Comparison of ENCODE assay signal across 7 mouse cellular contexts in the genomic region with DNA sequence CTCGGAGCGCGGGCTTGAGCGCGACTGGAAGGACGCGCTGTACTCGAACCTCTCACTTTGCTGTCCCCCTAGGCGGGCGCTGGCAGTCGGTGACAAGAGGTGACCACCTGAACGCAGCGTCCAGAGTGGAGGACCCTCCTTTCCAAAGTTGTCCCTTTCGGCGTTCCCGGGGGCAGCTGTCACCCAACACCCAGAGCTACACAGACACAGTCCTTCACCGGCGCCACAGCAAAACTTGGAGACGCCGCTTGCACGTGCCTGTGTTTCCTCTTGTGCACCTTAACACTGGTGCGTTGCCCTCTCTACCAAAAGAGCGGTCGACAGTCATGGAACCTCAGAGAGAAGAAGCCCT. TPM values are rescaled to one million over a fixed set of nuclear protein-coding genes. Genes with fewer than 3 reads are reported as not detected.
DNase-seq lines count a peak whose midpoint lies in the region; ATAC-seq and TF ChIP-seq lines count a peak whose summit lies in the region.

No protein-coding gene starts in this region.

- H3K4me3 ChIP-seq in spleen, adult 2 months (ENCODE audit: extremely low read depth, insufficient read depth, insufficient read length), result peak overlapping the region; percentile 93
- peak overlapping the region; percentile 85 for H3K4me3 ChIP-seq in forebrain, embryonic 12.5 days (replicated peaks)
- H3K4me3 ChIP-seq in liver, embryonic 14.5 days (ENCODE audit: insufficient read depth in 1 of 2, low read depth in 2 of 2, low read length in 2 of 2), result peak overlapping the region; percentile 76 to 81

- peak overlapping the region; percentile 62 for H3K4me2 ChIP-seq in forebrain, embryonic 12.5 days
- H3K4me2 ChIP-seq in liver, embryonic 14.5 days (ENCODE audit: low read depth), result peak overlapping the region; percentile 71

- no peak for DNase-seq in spleen, adult 2 months (ENCODE audit: low read depth in 1 of 2, low spot score in 2 of 2)
- DNase-seq in spleen, adult 12 weeks (ENCODE audit: low spot score), result no peak
- no peak for DNase-seq in liver, embryonic 14.5 days (ENCODE audit: low read depth in 3 of 3, low spot score in 3 of 3)
- no peak for DNase-seq in right cerebral cortex, postnatal 10 days (ENCODE audit: low spot score in 2 of 2)
- DNase-seq in T-cell, adult 2 months (ENCODE audit: low spot score), result no peak
- DNase-seq in gastrocnemius, postnatal 14 days, result no peak

- no peaks in the 10 kb centered on the region for H3K36me3 ChIP-seq in spleen, adult 2 months (ENCODE audit: control insufficient read depth, insufficient read depth, low read length)
- no peaks in the 10 kb centered on the region for H3K36me3 ChIP-seq in forebrain, embryonic 12.5 days (replicated peaks)
- H3K36me3 ChIP-seq in liver, embryonic 14.5 days (replicated peaks; ENCODE audit: control insufficient read depth, insufficient read depth, low read depth), result no peaks in the 10 kb centered on the region

- 1% methylated on average over 24 of the region's 24 CpGs for WGBS in spleen, adult 2 months
- 1% methylated on average over 24 of the region's 24 CpGs for WGBS in forebrain, embryonic 12.5 days
- WGBS in liver, embryonic 14.5 days (ENCODE audit: insufficient replicate concordance), result 1% methylated on average over 24 of the region's 24 CpGs

- H3K9ac ChIP-seq in forebrain, embryonic 12.5 days, result peak overlapping the region; percentile 80
- H3K9ac ChIP-seq in liver, embryonic 14.5 days (replicated peaks), result peak overlapping the region; percentile 77

- no peak for TF ChIP-seq CTCF in spleen, adult 2 months (IDR thresholded peaks at IDR 0.05; ENCODE audit: extremely low read depth, insufficient read depth, insufficient read length, insufficient replicate concordance)
- no peak for TF ChIP-seq CTCF in liver, embryonic 14.5 days (IDR thresholded peaks at IDR 0.05; ENCODE audit: low read depth)

- TF ChIP-seq EP300 in liver, embryonic 14.5 days (IDR thresholded peaks at IDR 0.05; ENCODE audit: low read depth), result no peak

- H3K4me1 ChIP-seq in spleen, adult 2 months (ENCODE audit: control insufficient read depth, insufficient read depth, insufficient read length), result peaks cover 3% of the 10 kb centered on the region; the same call in 1 of the 2 replicates
- H3K4me1 ChIP-seq in forebrain, embryonic 12.5 days, result peaks cover 24% of the 10 kb centered on the region
- peaks cover 9 to 10% of the 10 kb centered on the region in 2 experiments for H3K4me1 ChIP-seq in liver, embryonic 14.5 days (replicated peaks; ENCODE audit: control insufficient read depth in 2 of 2, insufficient read depth in 2 of 2, low read length in 1 of 2)

- H3K27ac ChIP-seq in spleen, adult 2 months (ENCODE audit: insufficient read depth, low read length), result peak overlapping the region; percentile 5; the same call in 1 of the 2 replicates
- no peak overlapping the region for H3K27ac ChIP-seq in forebrain, embryonic 12.5 days
- H3K27ac ChIP-seq in liver, embryonic 14.5 days, result no peak overlapping the region

- intact Hi-C loops in gastrocnemius, postnatal 14 days (cut with DNase I; ENCODE audit: low total_unique reads), result no loop called here

- no peak for TF ChIP-seq POLR2A in spleen, adult 2 months (IDR thresholded peaks at IDR 0.05; ENCODE audit: low read depth, low read length)

- no peaks in the 10 kb centered on the region for H3K27me3 ChIP-seq in spleen, adult 2 months (ENCODE audit: control insufficient read depth, insufficient read depth, low read length)
- peaks cover 6% of the 10 kb centered on the region; the same call in 1 of the 2 replicates for H3K27me3 ChIP-seq in forebrain, embryonic 12.5 days
- H3K27me3 ChIP-seq in liver, embryonic 14.5 days (ENCODE audit: control insufficient read depth, insufficient read depth, low read length), result no peaks in the 10 kb centered on the region; the same call in none of the 2 replicates

- no peaks in the 10 kb centered on the region for H3K9me3 ChIP-seq in forebrain, embryonic 12.5 days
- H3K9me3 ChIP-seq in liver, embryonic 14.5 days (ENCODE audit: control insufficient read depth, low read length), result no peaks in the 10 kb centered on the region

- ATAC-seq in forebrain, embryonic 12.5 days (ENCODE audit: low FRiP score), result no peak
- peak; percentile 41; the same call in 1 of the 2 replicates for ATAC-seq in liver, embryonic 14.5 days (ENCODE audit: insufficient read depth)

RNA-seq across cellular contexts. Expression of gene Prkd3, which starts 0.3 kb away (rescaled TPM):
- polyA plus RNA-seq in spleen, adult 2 months (2012; rRNA removed), result 5.3 and 5.9 TPM in 2 replicates
- 51.0 and 55.2 TPM in 2 replicates for polyA plus RNA-seq in forebrain, embryonic 12.5 days (2016; fragmentation: Nextera tagmentation; extraction: Ambion mirVana)
- polyA plus RNA-seq in liver, embryonic 14.5 days (2012; rRNA removed), result 3.9 and 6.0 TPM in 2 replicates
- polyA plus RNA-seq in liver, embryonic 14.5 days (2014; fragmentation: Nextera tagmentation; extraction: Ambion mirVana), result 6.0 and 7.5 TPM in 2 replicates
- 10 to 100 TPM; 11.7 to 13.3 TPM for total RNA-seq in gastrocnemius, postnatal 14 days (2021)

RNA-seq across cellular contexts. Expression of gene Qpct, which starts 30.7 kb away (rescaled TPM):
- 0.72 and 0.95 TPM in 2 replicates for polyA plus RNA-seq in spleen, adult 2 months (2012; rRNA removed)
- 8.8 and 9.4 TPM in 2 replicates for polyA plus RNA-seq in forebrain, embryonic 12.5 days (2016; fragmentation: Nextera tagmentation; extraction: Ambion mirVana)
- 9.9 and 10.5 TPM in 2 replicates for polyA plus RNA-seq in liver, embryonic 14.5 days (2012; rRNA removed)
- 22.5 and 25.0 TPM in 2 replicates for polyA plus RNA-seq in liver, embryonic 14.5 days (2014; fragmentation: Nextera tagmentation; extraction: Ambion mirVana)
- total RNA-seq in gastrocnemius, postnatal 14 days (2021), result 1 to 10 TPM; 8.3 to 8.4 TPM
